Mouse (Mus musculus) 416B (cell line): Measurements from ENCODE around the gene St3gal6.

ENCODE experiments used
- DNase-seq: peaks from one replicate; pipeline ENCODE4 v3.0.0; 2011; ENCODE audit warnings: low read depth

St3gal6 gene

GRCm38 (mm10) chr16:58523972-58524850 is at the start of gene St3gal6:
St3gal6 (minus strand) TSS chr16:58524243.
- DNase-seq = no peak

- DNase-seq = no peak
Measured at GRCm38 (mm10) chr16:58570694-58571264, 46.7 kb upstream of the St3gal6 start.

DNA sequence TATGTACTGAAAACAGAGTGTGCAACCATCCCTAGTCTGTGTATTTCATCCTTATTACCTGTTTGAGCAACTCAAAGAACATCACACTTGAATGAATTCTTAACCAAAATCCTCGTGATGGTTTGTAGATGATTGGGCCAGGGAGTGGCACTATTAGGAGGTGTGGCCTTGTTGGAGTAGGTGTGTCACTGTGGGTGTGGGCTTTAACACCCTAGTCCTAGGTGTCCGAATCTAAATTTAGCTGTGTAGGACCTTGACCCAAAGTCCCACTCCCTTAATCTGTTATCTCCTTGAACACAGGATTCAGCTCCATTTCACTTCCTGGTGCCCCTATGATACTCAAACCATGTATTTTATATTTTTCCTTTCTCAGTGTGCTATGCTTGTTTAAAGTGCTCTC is 37.2 kb upstream of the St3gal6 start:
- DNase-seq = no peak

DNA sequence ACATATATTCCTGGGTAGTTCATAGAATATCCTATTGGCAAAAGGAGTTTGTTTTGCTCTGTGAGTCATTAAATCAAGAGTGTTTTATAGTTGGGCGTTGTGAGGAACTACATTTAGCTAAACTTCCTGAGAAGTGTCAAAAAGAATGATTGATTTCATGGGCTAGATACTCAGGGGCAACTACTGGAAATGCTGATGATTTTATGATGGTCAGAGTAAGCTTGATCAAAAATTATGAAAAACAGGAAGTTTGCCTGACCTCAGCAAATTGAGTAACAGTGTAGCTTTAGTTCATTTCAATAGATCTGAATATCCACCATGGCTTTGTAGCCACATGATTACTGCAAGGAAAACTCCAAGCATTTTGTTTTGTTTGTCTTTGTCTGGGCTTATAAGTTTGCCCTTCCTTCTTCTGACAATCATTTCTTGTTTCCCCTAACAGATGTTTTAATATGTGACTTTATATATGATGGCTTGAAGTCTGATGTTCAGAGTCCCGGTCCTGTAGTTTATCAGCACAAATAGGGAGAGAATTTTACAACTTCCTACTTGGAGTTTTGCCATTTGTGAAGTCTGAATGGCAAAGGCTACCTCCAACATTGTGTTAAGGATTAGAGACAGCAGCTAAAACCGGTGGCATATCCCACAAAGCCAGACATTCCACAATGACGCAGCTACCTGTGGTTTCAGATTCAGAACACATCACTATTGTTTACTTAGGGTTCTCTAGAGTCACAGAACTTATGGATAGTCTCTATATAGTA is 32.2 kb upstream of the St3gal6 start:
- peak; percentile 48 for DNase-seq

DNA sequence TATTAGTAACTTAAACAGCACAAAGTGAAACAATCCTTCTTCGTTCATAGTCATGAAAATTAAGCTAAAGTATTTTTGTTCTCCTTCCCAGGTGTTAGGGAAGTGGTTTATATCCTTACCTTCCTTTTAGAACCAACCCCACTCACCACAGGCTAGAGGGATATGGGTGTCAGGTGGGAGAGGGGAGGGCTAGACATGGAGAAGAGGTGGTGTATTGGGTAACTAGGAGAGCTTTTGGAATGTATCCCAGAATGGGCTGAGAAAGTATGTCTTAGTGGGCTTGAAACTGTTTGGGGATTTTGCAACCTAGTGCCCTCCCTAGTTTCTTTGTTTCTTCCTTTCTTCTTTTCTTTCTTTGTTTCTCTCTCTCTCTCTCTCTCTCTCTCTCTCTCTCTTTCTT is 30.6 kb upstream of the St3gal6 start:
- no peak for DNase-seq

- DNase-seq = peak; percentile 73
Measured at GRCm38 (mm10) chr16:58548042-58548441, 24.0 kb upstream of the St3gal6 start.

DNA sequence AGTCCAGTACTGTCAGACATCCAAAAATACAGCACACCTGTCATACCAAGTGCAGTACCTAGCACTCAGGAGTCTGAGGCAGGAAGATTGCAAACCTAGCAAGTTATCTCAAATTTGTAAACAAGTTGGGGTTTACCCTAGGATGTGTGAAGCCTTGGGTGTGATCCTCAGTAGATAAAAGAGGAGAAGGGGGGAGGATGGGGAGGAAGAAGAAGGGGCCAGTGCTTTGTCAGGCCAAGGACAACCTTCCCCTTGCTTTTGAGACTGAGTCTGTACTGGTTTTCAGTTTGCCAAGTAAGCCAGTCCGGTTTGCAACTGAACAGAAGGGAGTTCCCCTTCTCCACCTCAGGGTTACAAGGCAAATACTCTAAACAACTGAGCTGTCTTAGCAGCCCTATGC is 22.1 kb upstream of the St3gal6 start:
- no peak for DNase-seq

DNA sequence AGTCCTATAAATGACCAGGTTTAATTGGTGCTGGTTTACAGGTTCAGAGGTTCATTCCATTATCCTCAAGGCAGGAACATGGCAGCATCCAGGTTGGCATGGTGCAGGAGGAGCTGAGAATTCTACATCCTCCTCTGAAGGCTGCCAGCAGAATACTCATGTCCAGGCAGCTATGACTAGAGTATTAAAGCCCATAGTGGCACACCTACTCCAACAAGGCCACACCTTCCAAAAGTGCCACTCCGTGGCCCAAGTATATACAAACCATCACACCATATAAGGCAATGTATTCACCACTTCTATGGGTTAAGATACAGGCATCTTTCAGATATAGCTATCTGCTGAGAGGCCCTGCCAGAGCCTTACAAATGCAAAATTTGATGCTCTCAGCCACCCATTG is 15.4 kb upstream of the St3gal6 start:
- no peak for DNase-seq

- DNase-seq = no peak
Measured at GRCm38 (mm10) chr16:58539011-58539410, 15.0 kb upstream of the St3gal6 start.

GRCm38 (mm10) chr16:58536076-58536475 is 12.0 kb upstream of the St3gal6 start:
- DNase-seq = no peak

GRCm38 (mm10) chr16:58535236-58535635 is 11.2 kb upstream of the St3gal6 start:
- no peak for DNase-seq

- DNase-seq = peak; percentile 31
Measured at GRCm38 (mm10) chr16:58534245-58535142, 10.5 kb upstream of the St3gal6 start.

DNA sequence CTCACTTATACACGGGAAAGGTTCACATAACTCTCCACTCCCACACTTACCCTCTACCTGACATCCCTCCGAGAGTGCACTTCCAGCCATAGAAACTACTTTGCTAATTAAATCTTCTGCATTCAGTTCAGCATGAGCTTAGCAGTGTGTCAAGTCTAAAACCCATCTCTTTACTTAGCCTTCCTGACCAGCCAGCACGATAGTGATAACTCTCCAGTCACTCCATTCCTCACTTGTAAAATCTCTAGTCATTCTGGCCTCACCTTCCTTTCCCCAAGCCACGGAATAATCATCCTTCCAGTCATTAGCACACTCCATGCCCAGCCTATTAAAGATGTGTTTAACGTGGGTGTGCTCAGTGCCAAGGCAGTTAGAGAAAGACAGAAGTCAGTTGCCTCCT is 9.7 kb upstream of the St3gal6 start:
- no peak for DNase-seq

DNA sequence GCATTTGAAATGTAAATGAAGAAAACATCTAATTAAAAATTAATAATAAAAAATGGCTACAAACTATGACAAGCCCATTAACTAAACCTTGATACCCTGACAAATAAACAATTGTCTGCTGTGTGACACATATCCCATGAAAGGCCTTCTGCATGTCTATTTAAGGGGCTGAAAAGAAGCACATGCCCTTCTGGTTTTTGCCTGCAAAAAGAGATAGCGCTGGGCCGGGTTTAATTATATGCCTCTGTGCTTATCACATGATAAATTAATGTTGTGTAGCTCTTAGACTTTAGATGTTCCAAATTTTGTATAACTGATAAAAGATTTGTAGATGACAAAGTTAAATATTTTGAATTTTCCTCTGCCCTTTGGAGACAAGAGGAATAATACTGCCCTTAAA is 9.2 kb upstream of the St3gal6 start:
- DNase-seq = no peak

DNA sequence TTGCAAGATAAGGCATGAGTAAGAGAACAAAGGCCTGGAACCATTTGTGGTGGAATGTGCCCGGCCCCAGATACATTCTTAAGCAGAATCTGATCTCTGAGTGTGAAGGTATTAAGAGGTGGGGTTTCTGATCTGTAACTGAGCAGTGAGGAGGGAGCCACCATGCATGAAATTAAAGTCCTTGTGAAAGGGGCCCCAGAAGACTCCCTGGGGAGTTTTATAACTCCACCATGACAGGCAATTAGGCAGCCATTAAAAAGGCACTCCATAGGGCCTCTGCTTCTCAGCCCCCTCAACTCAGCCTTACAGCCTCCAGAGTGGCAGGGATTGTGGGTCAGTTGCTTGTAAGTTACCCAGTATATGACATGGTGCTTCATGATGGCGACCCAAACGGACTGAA is 8.5 kb upstream of the St3gal6 start:
- no peak for DNase-seq

GRCm38 (mm10) chr16:58527817-58528216 is 3.8 kb upstream of the St3gal6 start:
- no peak for DNase-seq

DNA sequence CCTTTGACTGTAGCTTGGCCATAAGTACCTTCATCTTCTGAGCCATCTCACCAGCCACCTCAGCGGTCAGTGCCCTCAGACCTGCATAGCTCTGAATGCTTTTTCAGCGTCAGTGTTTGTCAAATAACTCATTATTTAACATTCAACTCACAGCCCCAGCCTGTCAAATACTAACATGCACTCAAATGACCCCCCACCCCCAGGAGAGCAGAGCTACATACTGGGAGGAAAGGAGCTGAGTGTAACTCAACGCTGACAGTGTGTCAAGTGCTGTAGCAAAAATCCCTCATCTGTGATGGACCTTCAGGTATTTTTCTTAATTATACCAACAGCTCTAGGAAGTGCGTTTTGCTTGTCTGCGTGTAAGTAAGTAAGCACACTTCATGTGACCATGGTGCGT is 2.7 kb upstream of the St3gal6 start:
- no peak for DNase-seq

DNA sequence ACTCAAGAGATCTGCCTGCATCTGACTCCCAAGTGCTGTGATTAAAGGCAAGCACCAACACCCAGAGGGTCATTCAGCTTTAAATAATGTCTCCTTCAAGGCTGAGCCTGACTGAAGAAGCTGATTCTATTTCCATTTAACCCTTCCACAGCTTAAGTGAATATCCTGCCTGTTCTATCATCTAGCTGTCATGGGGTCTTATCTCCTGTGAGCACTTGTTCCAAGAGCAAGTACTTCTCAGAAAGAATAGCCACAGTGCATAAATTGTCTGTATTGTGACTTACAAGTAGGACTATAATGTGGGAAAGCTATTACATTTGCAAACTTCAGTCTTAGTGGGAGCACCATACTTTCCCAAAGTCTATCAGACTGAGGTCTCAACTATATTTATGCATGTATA is 1.8 kb upstream of the St3gal6 start:
- DNase-seq = no peak

- DNase-seq = no peak
Measured at GRCm38 (mm10) chr16:58523044-58523859, 791 bp downstream of the St3gal6 start.

- DNase-seq = no peak
Measured at GRCm38 (mm10) chr16:58522677-58523043, 1.4 kb downstream of the St3gal6 start.

GRCm38 (mm10) chr16:58521900-58522299 is 2.1 kb downstream of the St3gal6 start:
- DNase-seq = no peak
